Mouse (Mus musculus): Measurements from ENCODE around the gene Rsph14.

GRCm38 (mm10) chr10:75001391-75001790, 31.0 kb downstream of the Rsph14 start:
- TF ChIP-seq CTCF (IDR thresholded peaks at IDR 0.05; ENCODE audit: control insufficient read depth, insufficient read depth, insufficient read length) (no peak), MYOG (IDR thresholded peaks at IDR 0.05; ENCODE audit: control insufficient read depth, extremely low read depth, insufficient read length) (no peak), MAX (IDR thresholded peaks at IDR 0.05) (no peak)

All from C2C12 (cell line).